Mouse (Mus musculus): ENCODE measurements at regions not wholly inside any gene's neighbourhood (a gene's known extent, or its start where the extent isn't known, plus 50 kb on each side); places are given as distances from the start of the nearest gene placed in this dataset.
A peak's percentile ranks its signal among the peaks of the same experiment; 100 is the strongest.

DNA sequence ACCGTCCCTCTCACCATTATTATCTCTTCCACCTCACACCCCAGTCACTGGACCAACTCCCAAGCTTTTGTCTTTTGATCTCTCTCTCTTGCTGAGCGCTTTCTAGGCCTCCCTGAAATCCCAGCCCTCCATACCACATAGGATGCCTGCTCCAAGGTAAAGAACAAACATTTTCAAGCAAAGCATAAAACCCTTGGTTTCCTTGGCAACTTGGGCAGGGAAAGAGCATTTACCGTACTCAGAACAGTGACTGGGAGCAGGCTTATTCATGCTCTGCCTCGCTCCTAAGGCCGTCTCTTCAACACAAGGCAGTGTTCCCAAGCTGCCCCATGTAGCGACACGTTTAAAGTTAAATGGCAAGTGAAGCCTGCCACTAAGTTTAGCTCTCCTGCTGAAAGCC lies 282.9 kb upstream of the Sash1 start:
- DNase-seq (ENCODE audit: low read depth) = no peak

DNA sequence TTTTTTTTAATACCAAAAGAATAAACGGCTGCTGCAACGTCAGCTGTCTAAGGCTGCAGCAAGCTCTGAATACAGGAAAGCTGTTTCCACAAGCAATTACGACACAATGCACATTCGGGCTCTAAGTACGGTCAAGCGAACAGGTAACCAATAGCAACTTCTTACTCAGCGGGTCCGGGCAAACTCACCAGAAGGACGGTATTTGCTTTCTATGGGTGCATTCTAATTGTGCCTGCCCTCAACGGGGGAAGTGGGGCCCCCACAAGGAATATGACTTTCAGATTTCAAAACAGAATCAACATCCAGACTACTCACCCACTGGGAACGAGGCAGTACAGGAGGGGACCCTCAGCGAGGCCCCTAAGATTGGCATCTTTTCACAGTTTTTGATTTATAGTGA lies 280.1 kb upstream of the Sash1 start:
- DNase-seq (ENCODE audit: low read depth) = no peak

DNA sequence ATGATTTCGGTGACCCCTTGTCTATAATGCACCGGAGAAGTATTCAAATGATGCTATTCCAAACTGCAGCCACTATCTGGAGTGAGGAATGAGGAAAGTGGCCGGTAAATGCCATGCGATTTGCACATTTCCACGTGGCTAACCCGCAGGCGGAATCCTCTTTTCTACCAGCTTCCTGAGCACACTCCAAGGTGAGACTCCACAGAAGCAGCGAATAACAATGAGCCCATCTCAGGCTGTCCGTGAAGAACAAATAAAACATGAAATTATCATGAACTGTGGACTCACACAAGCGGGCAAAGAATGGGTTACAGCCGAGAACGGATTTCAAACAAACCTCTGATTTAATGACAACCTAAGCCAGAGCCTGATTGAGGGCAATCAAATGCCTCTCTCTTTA lies 279.7 kb upstream of the Sash1 start:
- no peak for DNase-seq (ENCODE audit: low read depth)

DNA sequence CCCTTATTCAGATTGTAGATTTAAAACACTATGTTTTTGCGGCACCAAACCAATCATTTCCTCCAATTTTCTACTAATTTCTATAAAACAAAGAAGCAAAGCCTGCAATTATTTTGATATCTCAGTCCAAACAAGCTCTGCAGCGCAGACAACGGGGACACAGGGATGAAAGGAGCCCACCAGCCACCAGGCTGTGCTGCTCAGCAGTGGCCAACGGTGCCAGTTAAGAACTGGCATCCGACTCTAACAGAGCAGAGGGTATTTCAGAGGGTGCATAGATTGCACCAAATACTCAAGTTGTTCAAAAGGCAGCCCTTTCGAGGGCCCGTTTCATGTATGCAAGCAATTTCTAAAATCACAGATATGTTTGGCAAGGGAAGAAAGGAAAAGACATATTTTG lies 278.5 kb upstream of the Sash1 start:
- DNase-seq (ENCODE audit: low read depth) = no peak

DNA sequence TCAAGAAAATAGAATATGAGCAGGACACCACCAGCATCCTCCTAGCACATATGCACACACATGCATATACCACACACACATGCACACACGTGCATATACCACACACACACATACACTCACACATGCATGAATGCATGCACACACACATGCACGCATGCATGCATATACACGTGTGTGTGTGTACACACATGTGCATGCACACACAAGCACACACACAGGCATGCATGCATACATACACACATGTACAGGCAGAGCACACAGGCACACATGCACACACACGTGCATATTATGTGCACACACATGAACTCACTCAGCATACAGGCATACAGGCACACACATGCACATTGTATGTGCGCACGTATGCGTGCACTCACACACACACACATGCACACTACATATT lies 275.7 kb upstream of the Sash1 start:
- DNase-seq (ENCODE audit: low read depth) = no peak

DNA sequence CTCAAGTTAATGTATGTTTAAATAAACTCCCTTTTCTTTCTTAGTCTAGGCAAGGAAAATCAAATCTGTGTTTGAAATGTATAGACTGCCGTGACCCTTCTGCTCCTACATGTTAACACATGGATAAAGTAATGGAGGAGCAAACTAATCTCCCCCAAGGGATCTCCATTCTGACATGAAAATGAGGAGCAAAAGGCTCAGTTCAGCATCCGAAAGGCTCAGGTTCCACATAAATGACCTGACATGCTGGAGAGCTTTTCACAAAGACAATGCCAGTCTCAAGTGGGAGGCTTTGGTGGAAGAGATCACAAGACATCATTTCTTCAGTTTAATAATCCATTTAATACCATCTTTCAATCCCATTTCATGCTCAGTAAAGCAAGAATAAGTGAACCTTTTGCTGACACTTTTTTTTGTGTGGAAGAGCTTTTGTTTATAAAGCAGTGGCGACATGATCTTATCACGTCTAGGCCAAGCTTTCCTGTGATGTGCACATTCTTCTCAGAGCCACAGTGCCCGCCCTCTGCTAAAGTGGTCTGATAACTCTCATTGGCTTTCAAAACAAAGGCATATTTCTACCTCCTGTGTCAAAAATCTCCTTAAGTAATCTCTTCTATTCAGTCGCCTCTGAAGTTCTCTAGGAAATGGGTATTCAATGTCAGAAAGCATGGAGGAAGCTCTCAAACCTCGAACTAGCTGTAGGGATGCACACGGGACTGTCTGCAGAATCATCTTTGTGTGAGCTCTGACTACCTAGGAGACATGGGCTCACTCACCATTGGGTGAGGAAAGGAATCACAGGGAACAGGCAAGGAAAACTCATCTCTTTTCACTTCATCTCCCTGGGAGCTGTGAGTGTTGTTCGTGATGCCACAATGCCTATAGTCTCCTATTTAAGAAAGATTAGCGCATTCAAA lies 271.7 kb upstream of the Sash1 start:
- DNase-seq (ENCODE audit: low read depth) = no peak

DNA sequence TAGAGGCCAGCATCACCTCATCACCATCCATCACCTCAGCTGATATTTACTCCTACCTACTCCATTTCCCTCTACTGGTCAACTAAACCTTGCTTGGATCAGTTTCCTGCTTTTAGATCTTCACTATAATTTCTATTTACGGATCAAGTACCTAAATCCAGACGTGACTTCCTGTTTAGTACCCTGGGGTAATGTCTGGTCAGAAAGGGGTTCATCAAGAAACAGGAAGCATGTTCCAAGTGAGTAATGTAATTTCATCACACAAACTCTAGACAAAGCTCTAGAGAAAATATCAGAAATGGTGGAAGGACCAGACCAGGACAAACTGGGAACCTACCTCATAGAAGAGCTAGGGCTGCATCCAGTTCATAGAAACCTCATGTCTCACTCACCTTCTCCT lies 250.2 kb upstream of the Sash1 start:
- no peak for DNase-seq (ENCODE audit: low read depth)

DNA sequence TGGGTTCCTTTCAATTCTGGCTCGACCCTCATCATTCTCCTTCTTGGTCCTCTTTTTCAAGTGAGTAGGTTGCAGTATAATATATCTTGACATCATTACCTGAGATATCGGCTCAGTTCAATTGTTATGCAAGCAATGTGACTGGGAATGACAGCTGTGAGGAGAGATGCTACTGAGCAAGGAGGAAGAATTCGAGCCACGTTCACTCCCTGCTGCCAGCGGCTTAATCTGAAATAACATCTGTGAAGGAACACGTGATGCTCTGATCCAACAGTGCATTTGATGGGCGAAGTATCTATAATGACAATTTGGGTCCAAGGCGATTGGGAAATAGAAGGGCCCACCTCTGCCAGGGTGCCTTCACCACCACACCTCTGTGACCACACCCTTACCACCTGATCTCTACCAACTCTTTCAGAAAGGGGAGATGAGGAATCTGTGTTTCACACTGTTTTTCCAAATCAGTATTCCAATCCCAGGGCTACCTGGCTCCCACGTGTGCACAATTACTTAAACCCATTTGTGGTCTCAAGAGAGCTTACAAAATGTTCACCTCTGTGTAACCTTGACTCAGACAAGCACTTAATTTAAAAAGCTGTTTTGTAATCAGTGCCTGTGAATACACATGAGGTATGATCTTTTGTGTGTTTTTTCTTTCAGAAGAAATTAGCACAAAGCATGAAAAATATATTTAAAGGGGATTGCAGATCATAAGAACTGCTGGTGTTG lies 248.6 kb upstream of the Sash1 start:
- no peak for DNase-seq (ENCODE audit: low read depth)

DNA sequence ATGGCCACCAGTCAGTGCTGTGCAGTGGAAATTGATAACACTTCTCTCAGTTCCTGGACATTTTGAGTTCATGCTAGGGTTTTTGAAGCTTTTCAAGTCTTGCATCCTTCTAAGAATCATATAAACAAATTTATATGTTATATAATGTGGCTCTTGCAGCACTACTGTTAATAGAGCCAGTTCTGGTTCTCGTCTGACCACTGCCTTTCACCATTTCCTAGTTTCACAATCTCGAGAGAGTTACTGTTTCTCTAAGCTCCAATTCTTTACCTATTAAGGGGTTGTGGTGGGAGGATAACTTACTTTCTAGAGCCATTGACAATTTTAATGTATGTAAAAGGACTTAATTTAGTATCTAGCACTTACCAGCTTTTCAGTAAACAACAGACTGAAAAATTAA lies 244.2 kb upstream of the Sash1 start:
- no peak for DNase-seq (ENCODE audit: low read depth)

DNA sequence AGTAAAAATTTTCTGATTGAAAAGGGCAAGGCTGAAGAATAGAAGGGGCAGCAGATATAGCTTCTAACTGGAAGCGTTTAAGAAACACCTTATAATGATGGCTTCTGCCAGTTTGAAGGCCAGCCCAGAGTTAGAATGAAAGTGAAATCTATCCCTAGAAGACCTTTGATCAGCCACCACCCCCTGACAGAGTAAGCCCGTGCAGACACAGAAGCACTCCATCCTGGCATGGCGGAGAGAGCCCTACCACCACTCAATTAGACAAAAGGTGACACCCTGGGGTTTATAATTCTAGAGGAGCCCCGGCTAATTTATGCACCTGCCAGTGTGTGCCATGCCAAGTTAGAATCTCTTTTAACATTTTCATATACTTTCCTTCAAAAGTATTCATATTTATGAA lies 233.4 kb upstream of the Sash1 start:
- no peak for DNase-seq (ENCODE audit: low read depth)

DNA sequence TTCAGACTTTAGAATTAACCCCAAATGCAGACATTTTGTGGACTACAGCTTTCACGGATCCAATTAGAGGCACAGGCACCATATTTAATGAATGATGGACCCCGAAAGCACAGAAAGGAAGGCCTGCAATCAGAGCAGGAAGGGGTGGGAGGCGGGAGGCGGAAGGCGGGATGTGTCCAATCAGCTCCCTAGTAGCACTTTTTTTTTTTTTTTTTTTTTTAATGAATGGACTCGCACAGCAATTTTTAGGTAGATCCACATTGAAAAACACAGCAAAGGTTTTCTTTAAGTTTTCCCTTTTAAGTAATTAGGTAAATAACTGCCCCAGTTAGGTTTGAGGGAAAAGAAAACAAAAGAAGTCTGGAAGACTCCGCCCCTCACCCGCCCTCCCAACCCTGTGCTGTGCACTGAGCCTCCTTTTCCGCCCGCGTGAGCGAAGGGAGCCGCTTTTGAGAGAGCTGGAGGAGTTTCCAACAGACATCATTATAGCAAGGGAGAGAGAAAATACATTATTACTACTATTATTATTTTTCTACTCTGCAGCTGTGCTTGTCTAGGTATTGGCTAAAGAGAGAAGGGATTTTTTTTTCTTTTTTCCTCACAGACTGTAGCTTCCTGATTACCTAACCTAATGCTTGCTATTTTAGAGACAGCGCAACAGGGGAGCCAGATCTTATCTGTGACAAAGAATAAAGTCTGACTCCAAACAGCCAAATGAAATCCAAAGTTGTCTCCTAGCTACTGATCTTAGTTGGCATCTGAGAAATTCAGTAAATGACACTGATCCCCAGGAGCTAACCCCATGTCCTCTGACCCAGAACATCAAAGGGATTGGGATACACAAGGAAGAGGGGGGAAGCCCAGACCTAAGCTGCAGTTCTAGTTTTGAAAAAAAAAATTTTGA lies 232.0 kb upstream of the Sash1 start:
- peak; percentile 19 for DNase-seq (ENCODE audit: low read depth)

DNA sequence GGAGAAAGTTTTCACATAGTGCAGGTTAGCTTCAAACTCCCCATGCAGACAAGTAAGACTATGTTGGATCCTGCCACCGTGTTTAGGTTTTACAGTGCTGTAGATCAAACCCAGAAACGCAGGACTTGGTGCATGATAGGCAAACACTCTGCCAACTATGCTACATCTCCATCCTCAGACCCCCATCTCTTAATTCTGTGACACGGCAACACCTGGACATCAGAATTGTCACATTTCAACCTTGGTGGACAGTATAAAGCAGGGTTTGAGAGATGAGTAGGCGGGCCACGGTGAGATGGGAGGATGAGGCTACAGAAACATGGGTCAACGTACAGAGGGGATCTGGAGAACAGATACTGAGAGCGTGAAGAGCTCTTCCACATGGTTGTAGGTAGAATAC lies 231.3 kb upstream of the Sash1 start:
- no peak for DNase-seq (ENCODE audit: low read depth)

DNA sequence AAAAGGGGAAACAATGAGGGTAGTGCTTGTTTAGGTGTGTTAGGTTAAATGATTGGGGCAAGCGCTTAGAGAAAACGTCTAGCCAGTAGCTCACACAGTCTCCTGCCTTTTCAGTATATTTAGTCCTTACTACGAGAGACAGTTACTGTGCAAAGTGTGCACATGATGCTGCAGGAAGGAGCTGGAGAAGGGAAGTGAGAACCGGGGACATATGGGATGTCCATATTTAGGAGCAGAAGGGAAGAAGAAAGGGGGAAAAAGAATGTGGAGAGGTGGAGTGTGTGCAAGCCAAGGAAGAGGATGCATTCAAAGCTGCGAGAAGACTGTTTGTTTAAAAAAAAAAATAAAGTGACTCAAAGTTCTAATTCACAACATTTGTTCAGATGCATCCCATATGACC lies 227.8 kb upstream of the Sash1 start:
- no peak for DNase-seq (ENCODE audit: low read depth)

DNA sequence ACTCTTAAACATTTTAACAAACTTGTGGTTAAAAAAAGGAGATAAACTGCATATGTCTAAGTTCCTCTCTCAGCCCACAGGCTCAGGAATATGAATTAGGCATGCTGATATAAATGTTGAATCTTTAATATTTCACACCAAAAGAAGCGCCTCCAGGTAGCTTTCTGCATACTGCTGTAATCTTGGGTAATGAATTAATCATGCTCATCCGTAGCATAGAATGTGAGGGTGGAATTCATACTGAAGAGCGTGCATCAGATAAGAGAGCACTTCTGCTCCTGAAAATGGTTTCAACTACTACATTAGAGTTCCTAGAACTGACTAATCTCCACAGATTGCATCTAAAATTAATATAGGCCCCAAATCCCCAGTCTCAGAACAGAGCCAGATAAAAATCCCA lies 225.2 kb upstream of the Sash1 start:
- no peak for DNase-seq (ENCODE audit: low read depth)

DNA sequence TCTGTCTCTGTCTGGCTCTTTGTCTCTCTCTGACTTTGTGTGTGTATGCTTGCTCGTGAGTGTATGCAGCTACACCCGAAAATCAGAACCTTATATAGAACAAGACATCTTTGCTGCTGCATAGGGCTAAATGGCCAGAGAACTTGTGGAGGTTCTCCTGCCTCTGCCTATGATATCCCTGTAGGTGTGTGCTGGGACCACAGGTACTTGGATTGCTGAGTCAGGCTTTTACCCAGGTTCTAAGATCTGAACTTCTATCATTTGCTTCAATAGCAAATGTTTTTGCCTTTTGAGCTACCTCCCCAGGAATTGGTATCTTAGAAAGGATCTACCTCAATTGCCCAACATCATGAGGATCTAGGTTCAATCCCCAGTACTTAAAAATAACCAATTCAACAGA lies 210.3 kb upstream of the Sash1 start:
- DNase-seq (ENCODE audit: low read depth) = no peak

DNA sequence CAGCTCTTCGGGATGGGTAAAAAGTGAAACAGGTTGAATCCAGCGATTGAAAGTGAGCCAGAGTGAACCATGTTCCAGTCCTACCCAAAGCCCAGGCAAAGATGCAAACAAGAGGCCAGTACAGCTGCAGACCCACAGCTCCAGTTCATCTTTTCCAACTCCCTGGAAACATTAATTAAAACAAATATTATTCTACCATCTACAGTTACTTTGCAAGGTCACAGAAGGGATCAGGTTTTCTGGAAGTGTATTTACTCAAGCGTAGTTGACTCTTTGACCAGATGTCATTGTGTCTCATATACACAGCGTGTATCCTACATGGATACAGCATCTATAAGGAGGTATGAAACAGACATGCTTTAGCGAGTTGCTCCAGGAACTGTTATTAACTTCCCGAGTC lies 209.3 kb upstream of the Sash1 start:
- DNase-seq (ENCODE audit: low read depth) = no peak

DNA sequence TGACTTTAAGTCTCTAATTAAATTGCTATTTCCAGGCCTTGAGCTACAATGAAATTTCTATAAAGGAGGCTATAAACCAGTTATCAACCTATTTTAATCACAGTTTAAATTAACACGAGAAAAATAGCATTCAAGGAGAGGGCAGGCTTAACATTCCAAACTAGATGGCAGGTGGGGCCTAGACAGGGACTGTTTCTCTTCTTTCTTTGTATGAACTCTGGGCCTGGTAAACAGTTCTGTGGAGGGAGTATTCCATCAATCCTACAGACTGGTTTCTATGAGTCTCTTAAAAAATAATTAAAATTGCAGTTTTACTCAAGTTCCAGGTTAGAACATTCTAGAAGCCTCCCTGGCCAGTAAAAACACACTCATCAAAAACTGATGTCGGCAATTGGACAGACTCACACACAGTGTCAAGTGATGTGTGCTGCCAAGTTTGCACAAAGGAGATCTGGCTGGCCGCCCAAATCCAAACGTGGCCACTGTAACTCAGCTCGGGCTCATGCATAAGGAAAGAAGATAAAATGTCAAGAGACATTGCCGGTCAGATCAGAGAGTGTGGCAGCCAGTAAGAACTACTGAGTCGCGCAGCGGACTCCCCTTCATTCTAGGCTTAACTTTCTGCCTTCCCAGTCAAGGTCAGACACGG lies 206.5 kb upstream of the Sash1 start:
- DNase-seq (ENCODE audit: low read depth) = no peak

DNA sequence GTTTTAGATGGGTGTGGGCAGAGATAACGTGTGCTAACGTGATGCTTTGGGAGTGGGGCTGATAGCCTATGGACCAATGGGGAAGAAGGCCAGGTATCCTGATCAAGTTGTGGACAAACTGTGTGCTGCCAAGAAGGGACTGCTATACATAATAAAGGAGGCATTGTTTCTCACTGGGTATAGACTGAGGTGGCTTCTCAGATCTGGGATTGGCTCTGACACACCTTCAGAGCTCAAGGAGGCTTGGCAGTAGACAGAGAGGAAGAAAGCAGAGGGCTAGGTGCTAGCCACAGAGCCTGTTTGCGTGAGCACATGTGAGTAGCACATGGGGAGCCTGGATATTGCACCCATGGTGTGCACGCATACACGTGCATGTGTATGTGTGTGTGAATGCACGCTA lies 205.1 kb upstream of the Sash1 start:
- no peak for DNase-seq (ENCODE audit: low read depth)

DNA sequence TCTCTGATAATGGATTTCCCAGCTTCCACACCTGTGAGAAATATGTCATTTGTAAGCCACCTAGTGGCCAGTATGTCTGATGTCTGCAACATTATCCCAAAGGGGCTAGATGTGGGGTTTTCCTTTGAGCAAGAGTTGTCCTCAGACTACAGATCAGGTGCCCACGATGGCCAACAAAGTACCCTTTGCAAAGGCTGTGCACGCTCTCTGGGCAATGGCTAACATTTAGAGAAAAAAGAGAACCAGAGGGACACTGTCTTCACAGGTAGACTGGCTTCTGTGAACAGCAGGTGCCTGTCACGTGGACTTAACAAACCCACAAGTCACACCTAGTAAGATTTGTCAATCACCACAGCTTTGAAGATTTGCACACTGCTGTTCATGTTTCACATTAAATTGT lies 202.0 kb upstream of the Sash1 start:
- DNase-seq (ENCODE audit: low read depth) = no peak

DNA sequence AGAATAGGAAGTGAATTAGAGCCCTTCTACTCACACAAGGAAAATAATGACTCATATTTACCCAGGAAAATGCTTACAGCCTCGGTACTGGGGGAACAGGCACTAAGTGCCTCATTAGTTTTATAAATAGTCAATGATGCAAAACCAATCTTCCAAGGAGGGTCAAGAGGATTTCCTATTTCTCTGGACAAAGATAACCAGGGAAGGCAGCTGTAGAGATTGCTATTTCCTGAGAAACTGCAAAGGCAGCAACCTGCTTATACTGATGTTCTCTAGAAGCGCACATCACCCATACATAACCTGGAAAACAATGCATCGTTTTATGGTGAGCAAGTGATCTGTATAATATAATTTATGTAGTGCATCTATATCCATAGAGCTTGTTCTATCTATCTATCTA lies 201.3 kb upstream of the Sash1 start:
- no peak for DNase-seq (ENCODE audit: low read depth)

DNA sequence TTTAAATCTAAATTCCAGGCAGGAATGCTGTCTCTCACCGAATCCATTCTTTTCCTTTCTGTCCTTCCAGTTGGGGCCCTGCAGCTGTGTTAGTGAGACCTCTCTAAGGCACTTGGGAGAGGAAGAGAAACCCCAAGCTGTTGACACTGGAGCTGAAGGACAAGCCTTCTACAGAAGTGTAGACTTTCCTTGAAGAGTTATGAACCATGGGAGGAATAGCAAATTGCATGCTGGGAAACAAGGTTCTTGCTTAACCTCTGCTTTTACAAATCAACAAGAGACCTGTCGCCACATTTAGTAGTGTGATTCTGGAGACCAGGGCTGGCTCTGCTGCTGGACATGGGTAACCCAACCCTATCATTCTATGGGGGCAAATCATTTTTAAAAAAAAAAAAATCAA lies 200.8 kb upstream of the Sash1 start:
- DNase-seq (ENCODE audit: low read depth) = no peak

DNA sequence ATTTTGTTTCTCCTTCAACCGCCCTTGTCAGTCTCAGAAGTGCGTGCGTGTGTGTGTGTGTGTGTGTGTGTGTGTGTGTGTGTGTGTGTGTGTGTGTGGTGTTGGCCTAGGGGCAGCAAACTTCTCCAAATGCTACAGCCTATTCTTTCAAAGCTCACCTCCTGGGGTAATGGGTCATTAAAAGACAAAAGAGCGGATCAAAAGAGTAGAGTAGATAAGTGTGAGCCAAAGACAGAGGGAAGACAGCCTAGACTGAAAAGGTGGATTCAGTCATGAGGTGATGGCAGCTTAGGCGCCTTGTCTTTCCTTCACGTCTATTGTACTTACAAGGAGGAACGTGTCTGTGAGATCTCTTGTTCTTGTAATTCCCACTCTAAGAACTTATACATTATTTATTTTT lies 199.6 kb upstream of the Sash1 start:
- DNase-seq (ENCODE audit: low read depth) = no peak

Data from gonadal fat pad, adult 2 months (tissue).